Mouse (Mus musculus): Measurements from ENCODE around the gene Chmp1a. TPM values are rescaled to one million over a fixed set of nuclear protein-coding genes. Genes with fewer than 3 reads are reported as not detected.

The Chmp1a gene
- polyA plus RNA-seq, 1 experiment, result 88.7 TPM

DNA sequence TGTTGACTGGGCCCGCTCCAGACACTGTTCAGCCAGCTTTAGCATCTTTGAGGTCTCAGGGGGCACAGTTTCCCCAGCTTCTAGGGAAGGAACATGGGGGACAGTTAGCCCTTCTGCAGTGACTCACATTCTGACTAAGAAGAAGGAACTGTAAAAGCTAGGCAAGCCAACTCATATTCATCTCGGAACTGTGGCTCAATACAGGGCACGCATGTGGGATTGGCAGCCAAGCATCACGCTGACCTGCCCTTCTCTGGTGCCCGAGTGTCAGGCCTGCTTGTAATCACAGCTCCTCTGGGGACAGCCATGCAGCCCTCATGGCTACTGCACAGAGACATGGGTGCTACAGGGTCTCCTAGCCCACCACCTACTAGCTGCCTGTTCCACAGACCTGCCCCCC, 38.4 kb upstream of the Chmp1a start:
- 87% methylated on average over 5 of the region's 5 CpGs for WGBS
- Histone ChIP-seq H3K27ac (ENCODE audit: control insufficient read depth, insufficient read depth, low read depth, low read length, poor library complexity) (no peak overlapping the region), H3K4me3 (replicated peaks; ENCODE audit: control insufficient read depth, low read depth, low read length) (no peak overlapping the region), H3K4me1 (ENCODE audit: control insufficient read depth, insufficient read depth, low read length) (peaks cover 3% of the 10 kb centered on the region; the same call in 1 of the 2 replicates)
- TF ChIP-seq POLR2A (IDR thresholded peaks at IDR 0.05; ENCODE audit: borderline replicate concordance, control insufficient read depth, low read depth, low read length) (no peak), CTCF (IDR thresholded peaks at IDR 0.05; ENCODE audit: control insufficient read depth, insufficient read depth, low read length) (no peak)

DNA sequence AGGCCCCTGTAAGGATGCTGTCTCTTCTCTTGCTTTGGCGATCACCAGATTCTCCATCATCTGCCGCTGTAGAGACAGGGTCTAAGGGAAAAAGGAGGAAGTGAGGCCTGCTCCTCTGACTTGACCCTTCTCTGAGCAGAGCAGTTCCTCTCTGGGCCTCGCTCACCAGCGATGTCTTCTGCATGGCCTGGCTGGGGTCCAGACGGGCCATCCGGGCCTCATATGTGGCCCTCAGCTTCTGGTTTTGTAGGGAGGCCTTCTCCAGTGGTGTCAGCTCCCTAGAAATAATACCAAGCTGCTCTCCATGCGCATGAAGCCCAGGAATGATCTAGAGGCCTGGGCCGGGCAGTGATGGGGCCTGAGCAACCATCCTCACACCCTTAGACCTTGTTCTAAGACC, 36.0 kb upstream of the Chmp1a start:
- WGBS, result 48% methylated on average over 8 of the region's 8 CpGs
- H3K4me1 ChIP-seq (ENCODE audit: control insufficient read depth, insufficient read depth, low read length), result peaks cover 3% of the 10 kb centered on the region; the same call in 1 of the 2 replicates
- H3K27ac ChIP-seq (ENCODE audit: control insufficient read depth, insufficient read depth, low read depth, low read length, poor library complexity), result peak overlapping the region; percentile 46
- H3K4me3 ChIP-seq (replicated peaks; ENCODE audit: control insufficient read depth, low read depth, low read length), result no peak overlapping the region
- no peak for TF ChIP-seq CTCF (IDR thresholded peaks at IDR 0.05; ENCODE audit: control insufficient read depth, insufficient read depth, low read length)
- TF ChIP-seq POLR2A (IDR thresholded peaks at IDR 0.05; ENCODE audit: borderline replicate concordance, control insufficient read depth, low read depth, low read length), result no peak

DNA sequence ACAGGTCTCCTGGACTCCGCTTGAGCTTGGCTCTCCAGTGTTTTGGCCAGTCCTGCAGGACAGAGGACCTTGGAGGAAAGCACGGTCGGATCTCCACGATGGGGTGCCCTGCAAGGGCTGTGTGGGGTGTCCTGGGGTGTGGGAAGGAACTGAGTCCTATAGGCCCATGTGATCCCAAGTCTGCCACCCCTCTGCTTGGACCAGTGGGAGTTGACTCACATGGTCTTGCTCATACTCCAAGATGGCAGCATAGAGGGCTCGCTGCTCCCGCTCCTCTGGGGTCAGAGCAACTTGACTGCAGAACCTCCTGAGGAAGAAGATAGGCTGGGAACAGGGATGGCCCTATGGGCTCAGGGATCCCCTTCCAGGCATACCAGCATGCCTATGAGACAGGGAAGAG, 35.2 kb upstream of the Chmp1a start:
- no peak overlapping the region for H3K4me3 ChIP-seq (replicated peaks; ENCODE audit: control insufficient read depth, low read depth, low read length)
- 98% methylated on average over 6 of the region's 6 CpGs for WGBS
- TF ChIP-seq POLR2A (IDR thresholded peaks at IDR 0.05; ENCODE audit: borderline replicate concordance, control insufficient read depth, low read depth, low read length), result no peak
- TF ChIP-seq CTCF (IDR thresholded peaks at IDR 0.05; ENCODE audit: control insufficient read depth, insufficient read depth, low read length), result no peak

DNA sequence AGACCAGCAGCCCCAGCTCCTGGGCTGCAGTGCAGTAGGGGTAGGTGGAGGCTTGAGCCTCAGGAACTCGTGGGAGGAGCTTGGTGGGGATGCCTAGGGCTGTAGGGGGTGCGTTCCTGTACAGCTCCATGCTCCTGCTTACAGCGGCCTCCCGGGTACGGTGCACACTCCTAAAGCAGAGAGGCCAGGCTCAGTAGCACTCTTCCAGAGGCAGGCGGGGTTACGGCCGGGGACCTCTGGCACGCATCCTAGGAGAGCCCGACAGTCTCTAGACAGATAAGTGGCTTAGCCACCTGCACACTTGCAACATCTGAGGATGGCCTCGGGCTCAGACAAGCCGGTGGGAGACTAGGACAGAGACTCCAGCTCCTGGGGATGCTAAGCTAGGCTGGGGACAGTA, 33.0 kb upstream of the Chmp1a start:
- Histone ChIP-seq H3K4me3 (replicated peaks; ENCODE audit: control insufficient read depth, low read depth, low read length) (no peak overlapping the region), H3K4me1 (ENCODE audit: control insufficient read depth, insufficient read depth, low read length) (peaks cover 1% of the 10 kb centered on the region; the same call in 1 of the 2 replicates), H3K27ac (ENCODE audit: control insufficient read depth, insufficient read depth, low read depth, low read length, poor library complexity) (no peak overlapping the region)
- TF ChIP-seq CTCF (IDR thresholded peaks at IDR 0.05; ENCODE audit: control insufficient read depth, insufficient read depth, low read length) (no peak), POLR2A (IDR thresholded peaks at IDR 0.05; ENCODE audit: borderline replicate concordance, control insufficient read depth, low read depth, low read length) (no peak)
- 87% methylated on average over 12 of the region's 12 CpGs for WGBS

More for the DNA sequence above, 35.2 kb upstream of the Chmp1a start:
- peaks cover 3% of the 10 kb centered on the region; the same call in 1 of the 2 replicates for H3K4me1 ChIP-seq (ENCODE audit: control insufficient read depth, insufficient read depth, low read length)
- H3K27ac ChIP-seq (ENCODE audit: control insufficient read depth, insufficient read depth, low read depth, low read length, poor library complexity), result no peak overlapping the region

DNA sequence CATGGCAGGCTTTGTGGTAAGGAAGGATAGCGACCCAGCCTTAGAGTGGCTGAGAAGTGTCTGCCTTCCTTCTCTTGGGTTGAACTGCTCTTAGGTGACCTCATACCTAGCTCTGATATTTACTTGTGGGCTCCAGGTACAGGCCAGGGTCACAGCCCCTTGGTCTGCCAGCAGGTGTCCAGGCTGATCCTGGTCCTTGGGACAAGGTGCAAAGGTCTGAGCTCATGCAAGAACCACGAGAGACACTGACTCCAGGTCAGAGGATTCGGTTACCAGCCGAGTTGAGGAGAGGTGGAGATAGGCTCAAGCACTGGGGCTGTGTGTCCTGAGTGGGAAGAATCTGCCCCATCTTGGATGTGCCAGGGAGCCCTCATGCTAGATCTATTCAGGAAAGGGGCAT, 31.8 kb upstream of the Chmp1a start:
- Histone ChIP-seq H3K27ac (ENCODE audit: control insufficient read depth, insufficient read depth, low read depth, low read length, poor library complexity) (no peak overlapping the region), H3K4me3 (replicated peaks; ENCODE audit: control insufficient read depth, low read depth, low read length) (no peak overlapping the region), H3K4me1 (ENCODE audit: control insufficient read depth, insufficient read depth, low read length) (peaks cover 1% of the 10 kb centered on the region; the same call in 1 of the 2 replicates)
- no peak for TF ChIP-seq POLR2A (IDR thresholded peaks at IDR 0.05; ENCODE audit: borderline replicate concordance, control insufficient read depth, low read depth, low read length)
- TF ChIP-seq CTCF (IDR thresholded peaks at IDR 0.05; ENCODE audit: control insufficient read depth, insufficient read depth, low read length), result no peak
- WGBS, result 85% methylated on average over 4 of the region's 4 CpGs

DNA sequence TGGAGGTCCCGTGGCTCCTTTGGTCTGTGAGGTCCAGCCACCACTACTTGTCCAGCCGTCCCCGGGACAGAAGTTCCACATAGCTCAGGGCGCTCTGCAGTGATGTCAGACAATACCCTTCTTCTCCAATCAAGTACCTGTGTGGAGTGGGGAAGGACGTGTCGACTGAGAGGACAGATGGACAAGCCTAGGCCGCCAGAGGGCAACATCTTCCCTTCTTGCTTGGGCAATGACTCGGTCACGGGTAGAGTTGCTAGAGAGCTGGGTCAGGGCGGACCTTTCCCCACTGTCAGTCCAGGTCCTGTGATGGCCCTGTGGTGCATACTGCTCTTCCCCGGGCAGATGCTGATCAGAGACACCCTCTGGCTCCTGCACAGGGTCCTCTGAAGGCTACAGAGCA, 30.5 kb upstream of the Chmp1a start:
- WGBS, result 77% methylated on average over 11 of the region's 11 CpGs
- no peak overlapping the region for H3K4me3 ChIP-seq (replicated peaks; ENCODE audit: control insufficient read depth, low read depth, low read length)
- TF ChIP-seq POLR2A (IDR thresholded peaks at IDR 0.05; ENCODE audit: borderline replicate concordance, control insufficient read depth, low read depth, low read length) (no peak), CTCF (IDR thresholded peaks at IDR 0.05; ENCODE audit: control insufficient read depth, insufficient read depth, low read length) (peak; percentile 46)
- H3K27ac ChIP-seq (ENCODE audit: control insufficient read depth, insufficient read depth, low read depth, low read length, poor library complexity), result no peak overlapping the region
- no peaks in the 10 kb centered on the region; the same call in 1 of the 2 replicates for H3K4me1 ChIP-seq (ENCODE audit: control insufficient read depth, insufficient read depth, low read length)

DNA sequence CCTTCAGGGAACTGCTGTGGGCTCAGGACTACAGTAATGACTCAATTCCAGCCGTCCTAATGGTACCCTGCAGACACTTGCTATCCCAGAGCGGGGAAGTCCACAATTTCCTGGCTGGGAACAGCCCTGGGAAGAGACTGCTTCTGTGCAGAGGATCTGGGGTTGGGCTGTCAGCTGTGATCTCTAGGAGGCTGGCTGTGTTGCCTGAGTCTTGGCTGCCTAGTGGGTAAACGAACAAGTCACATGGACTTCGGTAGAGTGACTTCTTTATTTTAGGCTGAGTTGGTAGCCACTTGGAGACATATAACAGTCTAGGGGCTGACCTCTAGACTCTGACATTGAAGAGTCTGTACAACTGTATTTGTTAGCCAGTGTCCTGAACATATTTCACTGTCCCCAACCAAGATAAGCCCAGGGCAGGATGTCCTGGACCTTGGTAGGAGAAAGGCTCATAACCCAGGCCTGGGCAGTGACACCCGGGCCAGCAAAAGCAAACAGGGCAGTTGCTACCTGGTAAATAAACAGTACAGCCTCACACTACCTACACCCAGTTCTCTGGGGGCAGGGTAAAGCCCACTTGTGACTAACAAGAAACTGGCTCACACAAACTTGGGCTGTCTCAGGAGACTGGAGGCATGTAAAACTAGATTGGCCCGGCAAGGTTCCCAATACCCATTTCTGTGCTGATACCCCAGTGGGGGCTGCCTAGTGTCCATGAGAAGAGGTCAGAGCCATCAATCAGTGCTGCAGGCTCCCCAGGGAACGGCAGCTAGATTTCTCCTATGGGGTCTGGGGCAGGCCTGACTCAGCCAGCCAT, 29.8 kb upstream of the Chmp1a start:
- Histone ChIP-seq H3K27ac (ENCODE audit: control insufficient read depth, insufficient read depth, low read depth, low read length, poor library complexity) (no peak overlapping the region), H3K4me1 (ENCODE audit: control insufficient read depth, insufficient read depth, low read length) (no peaks in the 10 kb centered on the region)

DNA sequence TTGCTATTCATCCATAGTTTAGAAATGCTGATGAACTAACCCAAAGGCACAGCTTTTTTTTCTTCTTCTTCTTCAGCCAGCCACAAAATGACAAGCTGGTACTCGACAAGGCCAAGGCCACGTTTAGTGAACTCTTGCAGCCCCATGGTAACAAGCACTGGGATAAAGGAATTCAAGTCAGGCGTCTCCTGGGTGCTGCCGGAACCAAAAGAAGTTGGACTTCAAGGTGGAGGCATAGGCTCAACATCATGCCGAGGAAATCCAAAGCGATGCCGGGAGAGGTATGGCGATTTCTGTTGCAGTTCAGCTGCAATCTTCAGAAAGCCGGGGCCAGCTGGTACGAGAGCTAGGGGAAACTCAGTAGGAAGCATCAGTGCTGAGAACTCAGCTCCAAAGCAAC, 26.8 kb upstream of the Chmp1a start:
- no peak overlapping the region for H3K27ac ChIP-seq (ENCODE audit: control insufficient read depth, insufficient read depth, low read depth, low read length, poor library complexity)
- peaks cover 2% of the 10 kb centered on the region; the same call in 1 of the 2 replicates for H3K4me1 ChIP-seq (ENCODE audit: control insufficient read depth, insufficient read depth, low read length)
- WGBS, result 83% methylated on average over 10 of the region's 10 CpGs
- no peak overlapping the region for H3K4me3 ChIP-seq (replicated peaks; ENCODE audit: control insufficient read depth, low read depth, low read length)
- no peak for TF ChIP-seq POLR2A (IDR thresholded peaks at IDR 0.05; ENCODE audit: borderline replicate concordance, control insufficient read depth, low read depth, low read length)
- no peak for TF ChIP-seq CTCF (IDR thresholded peaks at IDR 0.05; ENCODE audit: control insufficient read depth, insufficient read depth, low read length)

More for the DNA sequence above, 29.8 kb upstream of the Chmp1a start:
- TF ChIP-seq CTCF (IDR thresholded peaks at IDR 0.05; ENCODE audit: control insufficient read depth, insufficient read depth, low read length) (no peak), POLR2A (IDR thresholded peaks at IDR 0.05; ENCODE audit: borderline replicate concordance, control insufficient read depth, low read depth, low read length) (no peak)
- WGBS, result 80% methylated on average over 7 of the region's 7 CpGs
- H3K4me3 ChIP-seq (replicated peaks; ENCODE audit: control insufficient read depth, low read depth, low read length), result no peak overlapping the region
